Mouse (Mus musculus): ENCODE results near the gene Ttc16. TPM values are rescaled to one million over a fixed set of nuclear protein-coding genes. Genes with fewer than 3 reads are reported as not detected.

The Ttc16 gene
- polyA plus RNA-seq, 1 experiment = 0.21 TPM

DNA sequence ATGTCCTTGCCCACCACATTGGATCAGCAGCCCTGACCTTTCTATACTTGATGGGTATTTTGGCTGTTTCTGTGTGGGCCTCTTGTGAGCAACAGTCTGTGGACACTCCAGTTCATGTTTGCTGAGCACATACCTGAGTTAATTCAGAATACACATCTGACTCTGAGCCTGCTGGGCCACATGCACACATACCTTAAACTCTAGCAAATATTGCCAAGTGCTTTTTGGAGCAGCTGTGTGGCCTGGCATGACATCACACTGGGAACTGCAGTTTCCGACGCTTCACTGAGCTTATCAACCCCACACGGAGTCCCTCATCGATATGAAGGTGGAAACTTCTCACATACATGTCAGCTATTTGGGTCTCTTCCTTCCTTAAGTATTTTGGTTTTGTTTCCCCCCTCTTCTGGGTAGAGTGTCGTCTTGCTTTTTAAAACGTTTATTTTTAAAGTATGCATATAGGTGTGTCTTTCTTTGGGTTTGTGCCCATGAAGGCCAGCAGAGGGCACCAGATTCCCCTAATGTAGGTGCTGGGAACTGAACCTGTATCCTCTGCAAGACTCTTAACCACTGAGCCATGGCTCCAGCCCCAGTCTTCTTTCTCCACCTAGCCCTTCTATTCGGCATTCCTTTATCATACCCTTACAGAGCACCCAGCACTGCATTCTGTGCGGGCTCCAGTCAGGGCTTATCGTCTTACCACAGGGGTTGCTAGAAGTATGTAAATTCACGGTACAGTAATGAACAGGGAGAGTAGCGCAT lies 45.8 kb upstream of the Ttc16 start:
- no peak overlapping the region for H3K4me3 ChIP-seq (ENCODE audit: extremely low read depth, insufficient read depth, insufficient read length)
- H3K27ac ChIP-seq (ENCODE audit: insufficient read depth, low read length) = no peak overlapping the region
- 68% methylated on average over 11 of the region's 11 CpGs for WGBS
- TF ChIP-seq CTCF (IDR thresholded peaks at IDR 0.05; ENCODE audit: extremely low read depth, insufficient read depth, insufficient read length, insufficient replicate concordance) (peak; percentile 40; the same call in 1 of the 2 replicates), POLR2A (IDR thresholded peaks at IDR 0.05; ENCODE audit: low read depth, low read length) (no peak)
- H3K36me3 ChIP-seq (ENCODE audit: control insufficient read depth, insufficient read depth, low read length) = no peaks in the 10 kb centered on the region
- peaks cover 12% of the 10 kb centered on the region; the same call in 1 of the 2 replicates for H3K4me1 ChIP-seq (ENCODE audit: control insufficient read depth, insufficient read depth, insufficient read length)
- peak; percentile 28 to 32 for DNase-seq (ENCODE audit: low read depth in 1 of 2, low spot score in 2 of 2)
- no peaks in the 10 kb centered on the region for H3K27me3 ChIP-seq (ENCODE audit: control insufficient read depth, insufficient read depth, low read length)

DNA sequence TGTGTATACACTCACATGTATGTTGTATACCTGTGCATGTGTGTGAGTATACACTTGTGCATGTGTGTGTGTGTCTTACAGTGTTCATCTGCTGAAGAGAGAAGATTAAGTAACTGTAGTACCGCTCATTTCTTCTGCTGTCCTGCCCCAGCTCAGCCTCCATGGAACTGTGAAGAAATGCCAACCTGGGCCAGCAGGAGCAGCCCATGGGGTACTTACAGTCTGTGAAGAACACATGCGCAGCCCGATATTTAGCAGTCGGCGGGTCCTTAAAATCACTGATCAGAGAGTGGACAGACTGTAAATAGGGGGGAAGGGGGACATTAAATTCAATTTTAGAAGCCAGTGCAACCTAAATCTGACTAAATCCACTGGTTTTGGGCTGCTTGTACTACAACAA lies 42.8 kb upstream of the Ttc16 start:
- no peak for DNase-seq (ENCODE audit: low read depth in 1 of 2, low spot score in 2 of 2)
- Histone ChIP-seq H3K4me1 (ENCODE audit: control insufficient read depth, insufficient read depth, insufficient read length) (peaks cover 2% of the 10 kb centered on the region; the same call in 1 of the 2 replicates), H3K4me3 (ENCODE audit: extremely low read depth, insufficient read depth, insufficient read length) (no peak overlapping the region), H3K36me3 (ENCODE audit: control insufficient read depth, insufficient read depth, low read length) (no peaks in the 10 kb centered on the region), H3K27me3 (ENCODE audit: control insufficient read depth, insufficient read depth, low read length) (no peaks in the 10 kb centered on the region), H3K27ac (ENCODE audit: insufficient read depth, low read length) (no peak overlapping the region)
- TF ChIP-seq POLR2A (IDR thresholded peaks at IDR 0.05; ENCODE audit: low read depth, low read length) = no peak
- no peak for TF ChIP-seq CTCF (IDR thresholded peaks at IDR 0.05; ENCODE audit: extremely low read depth, insufficient read depth, insufficient read length, insufficient replicate concordance)
- 89% methylated on average over 5 of the region's 5 CpGs for WGBS

- 73% methylated on average over 7 of the region's 7 CpGs for whole genome bisulfite sequencing
- Histone ChIP-seq H3K27me3 (ENCODE audit: control insufficient read depth, insufficient read depth, low read length) (no peaks in the 10 kb centered on the region), H3K4me3 (ENCODE audit: extremely low read depth, insufficient read depth, insufficient read length) (no peak overlapping the region), H3K36me3 (ENCODE audit: control insufficient read depth, insufficient read depth, low read length) (no peaks in the 10 kb centered on the region), H3K4me1 (ENCODE audit: control insufficient read depth, insufficient read depth, insufficient read length) (no peaks in the 10 kb centered on the region), H3K27ac (ENCODE audit: insufficient read depth, low read length) (no peak overlapping the region)
- TF ChIP-seq CTCF (IDR thresholded peaks at IDR 0.05; ENCODE audit: extremely low read depth, insufficient read depth, insufficient read length, insufficient replicate concordance) (no peak), POLR2A (IDR thresholded peaks at IDR 0.05; ENCODE audit: low read depth, low read length) (no peak)
- DNase-seq (ENCODE audit: low read depth in 1 of 2, low spot score in 2 of 2) = no peak
These were observed 42.2 kb upstream of the Ttc16 start for GRCm38 (mm10) chr2:32817589-32817988.

- WGBS = 84% methylated on average over 17 of the region's 17 CpGs
These were observed 41.6 kb upstream of the Ttc16 start for GRCm38 (mm10) chr2:32816946-32817581.

GRCm38 (mm10) chr2:32816497-32816896 lies 41.1 kb upstream of the Ttc16 start:
- Histone ChIP-seq H3K4me1 (ENCODE audit: control insufficient read depth, insufficient read depth, insufficient read length) (no peaks in the 10 kb centered on the region), H3K36me3 (ENCODE audit: control insufficient read depth, insufficient read depth, low read length) (no peaks in the 10 kb centered on the region; the same call in 1 of the 2 replicates), H3K4me3 (ENCODE audit: extremely low read depth, insufficient read depth, insufficient read length) (no peak overlapping the region), H3K27ac (ENCODE audit: insufficient read depth, low read length) (no peak overlapping the region), H3K27me3 (ENCODE audit: control insufficient read depth, insufficient read depth, low read length) (no peaks in the 10 kb centered on the region)
- DNase-seq (ENCODE audit: low read depth in 1 of 2, low spot score in 2 of 2) = no peak
- TF ChIP-seq POLR2A (IDR thresholded peaks at IDR 0.05; ENCODE audit: low read depth, low read length) (no peak), CTCF (IDR thresholded peaks at IDR 0.05; ENCODE audit: extremely low read depth, insufficient read depth, insufficient read length, insufficient replicate concordance) (no peak)
- WGBS = 97% methylated on average over 2 of the region's 2 CpGs

More at GRCm38 (mm10) chr2:32816946-32817581, 41.6 kb upstream of the Ttc16 start:
- Histone ChIP-seq H3K27ac (ENCODE audit: insufficient read depth, low read length) (no peak overlapping the region), H3K4me3 (ENCODE audit: extremely low read depth, insufficient read depth, insufficient read length) (no peak overlapping the region), H3K27me3 (ENCODE audit: control insufficient read depth, insufficient read depth, low read length) (no peaks in the 10 kb centered on the region), H3K36me3 (ENCODE audit: control insufficient read depth, insufficient read depth, low read length) (no peaks in the 10 kb centered on the region), H3K4me1 (ENCODE audit: control insufficient read depth, insufficient read depth, insufficient read length) (no peaks in the 10 kb centered on the region)
- TF ChIP-seq CTCF (IDR thresholded peaks at IDR 0.05; ENCODE audit: extremely low read depth, insufficient read depth, insufficient read length, insufficient replicate concordance) (no peak), POLR2A (IDR thresholded peaks at IDR 0.05; ENCODE audit: low read depth, low read length) (no peak)
- DNase-seq (ENCODE audit: low read depth in 1 of 2, low spot score in 2 of 2) = no peak

GRCm38 (mm10) chr2:32811959-32812358 lies 36.5 kb upstream of the Ttc16 start:
- no peak overlapping the region for H3K27ac ChIP-seq (ENCODE audit: insufficient read depth, low read length)
- TF ChIP-seq POLR2A (IDR thresholded peaks at IDR 0.05; ENCODE audit: low read depth, low read length) (no peak), CTCF (IDR thresholded peaks at IDR 0.05; ENCODE audit: extremely low read depth, insufficient read depth, insufficient read length, insufficient replicate concordance) (no peak)
- DNase-seq (ENCODE audit: low read depth in 1 of 2, low spot score in 2 of 2) = no peak
- H3K27me3 ChIP-seq (ENCODE audit: control insufficient read depth, insufficient read depth, low read length) = no peaks in the 10 kb centered on the region
- H3K36me3 ChIP-seq (ENCODE audit: control insufficient read depth, insufficient read depth, low read length) = no peaks in the 10 kb centered on the region; the same call in 1 of the 2 replicates
- H3K4me1 ChIP-seq (ENCODE audit: control insufficient read depth, insufficient read depth, insufficient read length) = no peaks in the 10 kb centered on the region
- no peak overlapping the region for H3K4me3 ChIP-seq (ENCODE audit: extremely low read depth, insufficient read depth, insufficient read length)
- WGBS = 94% methylated on average over 8 of the region's 8 CpGs

All from spleen, adult 2 months (tissue).